ENCODE assay signal across 14 mouse cellular contexts in the genomic region with DNA sequence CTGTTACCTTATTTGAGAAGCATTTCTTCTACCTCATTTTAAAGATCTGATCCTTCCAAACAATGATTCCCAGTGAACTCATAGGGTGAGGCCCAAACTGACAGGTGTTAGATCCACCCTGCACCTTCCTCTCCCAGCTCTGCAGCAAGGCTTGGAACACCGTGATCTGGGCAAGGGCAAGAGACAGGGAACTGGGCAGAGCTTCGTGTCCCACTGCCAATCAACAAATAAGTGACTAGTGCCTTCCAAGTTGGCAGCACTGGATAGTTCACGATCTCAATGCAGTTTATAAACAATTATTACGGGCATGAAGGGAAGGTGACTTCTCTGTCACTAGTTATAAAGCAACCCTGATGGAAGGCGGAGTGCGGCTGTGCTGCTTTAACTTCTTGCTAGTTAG.
"Had no signal": no experiment of that assay in that cellular context is flagged by ENCODE, and none has a peak within 500 bp of the region (broad histone marks: within the 10 kb centered on the region; RNA-seq: fewer than 3 reads in every experiment).

No protein-coding gene starts in this region.

- H3K4me3 ChIP-seq: limb, embryonic 15.5 days; midbrain, embryonic 12.5 days; neural tube, embryonic 13.5 days; stomach, embryonic 15.5 days had no signal

- H3K27me3 ChIP-seq: limb, embryonic 15.5 days; midbrain, embryonic 12.5 days; neural tube, embryonic 13.5 days; stomach, embryonic 15.5 days had no signal

- H3K36me3 ChIP-seq: stomach, embryonic 15.5 days had no signal

- H3K9me3 ChIP-seq: limb, embryonic 15.5 days; midbrain, embryonic 12.5 days; neural tube, embryonic 13.5 days; stomach, embryonic 15.5 days had no signal

- H3K4me1 ChIP-seq: limb, embryonic 15.5 days; midbrain, embryonic 12.5 days; stomach, embryonic 15.5 days had no signal

- H3K9ac ChIP-seq: limb, embryonic 15.5 days; liver, embryonic 14.5 days; midbrain, embryonic 12.5 days; neural tube, embryonic 13.5 days; stomach, embryonic 15.5 days had no signal

- H3K27ac ChIP-seq: limb, embryonic 15.5 days; liver, embryonic 14.5 days; midbrain, embryonic 12.5 days; neural tube, embryonic 13.5 days; stomach, embryonic 15.5 days had no signal

- DNase-seq: kidney, postnatal 36 days; layer of hippocampus, adult 9-11 months; layer of hippocampus, postnatal 36 days; lung, adult 18-20 months; retina, postnatal 1 day; right cerebral cortex, postnatal 4 days; thymus, adult 2 months; thymus, postnatal 36 days had no signal

- ATAC-seq: midbrain, embryonic 16.5 days had no signal

- H3K4me2 ChIP-seq: limb, embryonic 15.5 days; midbrain, embryonic 12.5 days; neural tube, embryonic 13.5 days; stomach, embryonic 15.5 days had no signal
